ENCODE assay signal across 8 mouse cellular contexts in the genomic region with DNA sequence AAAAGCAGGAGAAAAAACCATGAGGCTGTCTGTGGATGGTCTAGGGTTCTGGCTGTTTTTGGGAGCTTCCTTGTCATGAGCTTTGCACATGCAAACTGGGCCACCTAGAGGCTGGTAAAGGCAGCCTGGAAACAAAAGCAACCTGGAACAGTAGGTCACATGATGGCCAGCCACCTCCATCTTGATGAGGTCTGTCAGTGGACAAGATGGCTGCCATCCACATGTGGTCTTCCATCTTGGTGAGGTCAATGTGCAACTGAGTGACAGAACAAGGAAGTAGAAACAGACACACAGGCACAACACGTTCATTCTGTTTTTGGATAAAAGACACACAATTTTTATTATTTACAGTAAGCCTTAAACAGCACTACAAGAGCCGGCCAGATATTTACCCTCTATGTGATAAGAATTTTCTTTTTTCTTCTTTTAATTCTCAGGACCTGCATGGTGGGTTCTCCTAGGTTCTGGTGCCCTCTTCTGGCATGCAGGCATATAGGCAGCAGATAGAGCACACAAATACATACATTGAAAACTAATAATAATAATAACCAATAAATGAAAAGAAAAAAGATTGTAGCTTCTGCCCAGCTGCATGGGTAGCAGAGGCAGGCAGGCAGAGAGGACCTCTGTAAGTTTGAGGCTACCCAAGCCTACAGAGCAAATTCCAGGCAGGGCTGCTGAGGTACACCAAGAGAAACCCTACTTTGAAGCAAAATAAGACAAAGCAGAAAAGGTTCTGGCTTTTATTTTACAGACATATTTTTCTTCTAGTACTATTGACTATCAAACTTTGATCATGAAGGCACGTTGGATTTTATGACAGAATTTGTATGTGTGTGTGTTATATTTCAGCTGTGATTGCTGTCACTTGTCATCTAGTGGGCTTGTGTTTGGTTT. TPM values are rescaled to one million over a fixed set of nuclear protein-coding genes. Genes with fewer than 3 reads are reported as not detected.
DNase-seq lines count a peak whose midpoint lies in the region; ATAC-seq and TF ChIP-seq lines count a peak whose summit lies in the region.

No protein-coding gene starts in this region.

- TF ChIP-seq CTCF in G1E (IDR thresholded peaks at IDR 0.05; ENCODE audit: low read depth, low read length), result peak; percentile 8; the same call in 1 of the 2 replicates
- peak; percentile 49; the same call in 1 of the 2 replicates for TF ChIP-seq CTCF in bone marrow macrophage, adult 2 months (IDR thresholded peaks at IDR 0.05; ENCODE audit: low read depth, low read length)

- peak; percentile 71 for ATAC-seq in G1E (ENCODE audit: extremely low read depth, insufficient number of reproducible peaks, low FRiP score, poor library complexity, severe bottlenecking)
- peak; percentile 49 for ATAC-seq in forebrain, embryonic 12.5 days (ENCODE audit: low FRiP score)
- peak; percentile 44 for ATAC-seq in hindbrain, embryonic 12.5 days (ENCODE audit: low FRiP score)

- no peak overlapping the region; the same call in 1 of the 2 replicates for H3K27ac ChIP-seq in bone marrow macrophage, adult 2 months (ENCODE audit: insufficient read depth, low read depth, low read length)
- H3K27ac ChIP-seq in forebrain, embryonic 12.5 days, result no peak overlapping the region
- no peak overlapping the region for H3K27ac ChIP-seq in hindbrain, embryonic 12.5 days

- H3K36me3 ChIP-seq in G1E (replicated peaks), result no peaks in the 10 kb centered on the region
- H3K36me3 ChIP-seq in forebrain, embryonic 12.5 days (replicated peaks), result no peaks in the 10 kb centered on the region
- H3K36me3 ChIP-seq in hindbrain, embryonic 12.5 days, result no peaks in the 10 kb centered on the region

- H3K9ac ChIP-seq in forebrain, embryonic 12.5 days, result no peak overlapping the region
- H3K9ac ChIP-seq in hindbrain, embryonic 12.5 days, result no peak overlapping the region

- no peak overlapping the region for H3K4me2 ChIP-seq in forebrain, embryonic 12.5 days
- no peak overlapping the region for H3K4me2 ChIP-seq in hindbrain, embryonic 12.5 days (replicated peaks)

- 31% methylated on average over 3 of the region's 3 CpGs for WGBS in forebrain, embryonic 12.5 days
- WGBS in hindbrain, embryonic 12.5 days, result 25% methylated on average over 3 of the region's 3 CpGs

- no peaks in the 10 kb centered on the region for H3K9me3 ChIP-seq in G1E (replicated peaks)
- H3K9me3 ChIP-seq in forebrain, embryonic 12.5 days, result no peaks in the 10 kb centered on the region
- H3K9me3 ChIP-seq in hindbrain, embryonic 12.5 days (replicated peaks), result no peaks in the 10 kb centered on the region

- no peak overlapping the region; the same call in 1 of the 2 replicates for H3K4me3 ChIP-seq in G1E (ENCODE audit: low read depth, low read length)
- no peak overlapping the region for H3K4me3 ChIP-seq in bone marrow macrophage, adult 2 months (ENCODE audit: insufficient read depth, low read length)
- no peak overlapping the region for H3K4me3 ChIP-seq in forebrain, embryonic 12.5 days (replicated peaks)
- no peak overlapping the region for H3K4me3 ChIP-seq in hindbrain, embryonic 12.5 days

- no peak for TF ChIP-seq POLR2A in bone marrow macrophage, adult 2 months (IDR thresholded peaks at IDR 0.05; ENCODE audit: borderline replicate concordance, low read depth, low read length)

- H3K4me1 ChIP-seq in G1E (ENCODE audit: insufficient read depth, low read depth, low read length), result peaks cover 13% of the 10 kb centered on the region
- no peaks in the 10 kb centered on the region; the same call in none of the 2 replicates for H3K4me1 ChIP-seq in bone marrow macrophage, adult 2 months (ENCODE audit: control insufficient read depth, insufficient read depth, low read length)
- no peaks in the 10 kb centered on the region for H3K4me1 ChIP-seq in forebrain, embryonic 12.5 days
- no peaks in the 10 kb centered on the region for H3K4me1 ChIP-seq in hindbrain, embryonic 12.5 days

- peak; percentile 38 for DNase-seq in G1E (ENCODE audit: low spot score)
- DNase-seq in layer of hippocampus, adult 9-11 months, result peak; percentile 88
- peak; percentile 89 for DNase-seq in lung, postnatal 25 days (ENCODE audit: low spot score)
- peak; percentile 92 for DNase-seq in retina, postnatal 1 day
- DNase-seq in thymus, postnatal 36 days, result peak; percentile 62 to 79

- H3K27me3 ChIP-seq in G1E (ENCODE audit: insufficient read depth, low read length), result no peaks in the 10 kb centered on the region
- 0 out of 2 replicates have a peak, but pooled peaks cover 4% of the 10 kb centered on the region for H3K27me3 ChIP-seq in forebrain, embryonic 12.5 days
- no peaks in the 10 kb centered on the region for H3K27me3 ChIP-seq in hindbrain, embryonic 12.5 days

RNA-seq across cellular contexts. Expression of a gene that starts 31.3 kb away (rescaled TPM):
- total RNA-seq in G1E (2014; fragmentation: Nextera tagmentation), result not detected in 2 replicates
- total RNA-seq in G1E (2017), result not detected in 2 replicates
- polyA plus RNA-seq in G1E (2012), result not detected in 2 replicates
- not detected in 2 replicates for polyA plus RNA-seq in bone marrow macrophage, adult 2 months (2012; ENCODE audit: insufficient read depth, insufficient read length, missing spikeins)
- polyA plus RNA-seq in forebrain, embryonic 12.5 days (2016; fragmentation: Nextera tagmentation; extraction: Ambion mirVana), result not detected in 2 replicates
- not detected in 2 replicates for polyA plus RNA-seq in hindbrain, embryonic 12.5 days (2016; fragmentation: Nextera tagmentation; extraction: Ambion mirVana)

RNA-seq across cellular contexts. Expression of a gene that starts 37.4 kb away (rescaled TPM):
- total RNA-seq in G1E (2014; fragmentation: Nextera tagmentation) (0.45 and 9.3 TPM in 2 replicates), G1E (2017) (1.1 and 1.5 TPM in 2 replicates)
- 10.9 and 11.0 TPM in 2 replicates for polyA plus RNA-seq in G1E (2012)
- 474 and 503 TPM in 2 replicates for polyA plus RNA-seq in bone marrow macrophage, adult 2 months (2012; ENCODE audit: insufficient read depth, insufficient read length, missing spikeins)
- 22.2 and 24.8 TPM in 2 replicates for polyA plus RNA-seq in forebrain, embryonic 12.5 days (2016; fragmentation: Nextera tagmentation; extraction: Ambion mirVana)
- 39.4 and 41.6 TPM in 2 replicates for polyA plus RNA-seq in hindbrain, embryonic 12.5 days (2016; fragmentation: Nextera tagmentation; extraction: Ambion mirVana)

Comparison
In these comparisons a context has a peak if more than half of its experiments do, and no peak if none do; other contexts are left out.
1. DNase-seq: peak in every context shown above with its lines; median percentile 92 in retina, postnatal 1 day; 89 in lung, postnatal 25 days; 88 in layer of hippocampus, adult 9-11 months; 70 in thymus, postnatal 36 days; 38 in G1E.
2. RNA of a gene that starts 37.4 kb away (polyA plus RNA-seq): 474 to 503 TPM in bone marrow macrophage, adult 2 months; 39.4 to 41.6 TPM in hindbrain, embryonic 12.5 days, 22.2 to 24.8 TPM in forebrain, embryonic 12.5 days and 10.9 to 11.0 TPM in G1E; every median in the first group is over 10 times any median in the second.
3. Peak in every context shown above with its lines, with median percentiles within 50 percentile points of each other: ATAC-seq.